ENCODE assay signal across 10 mouse cellular contexts in genomic region chr5:144200616-144201015, GRCm38 (mm10).
"Had no signal": no experiment of that assay in that cellular context is flagged by ENCODE, and none has a peak within 500 bp of the region (broad histone marks: within the 10 kb centered on the region; RNA-seq: fewer than 3 reads in every experiment).

No protein-coding gene starts in this region.

- DNase-seq: kidney, postnatal 25 days; layer of hippocampus, postnatal 36 days; liver, embryonic 13.5 days; lung, adult 2 months; lung, postnatal 14 days; lung, postnatal 4 days; right cerebral cortex, postnatal 25 days; thymus, adult 2 months; thymus, postnatal 14 days; thymus, postnatal 4 days had no signal
